Mouse (Mus musculus) forebrain, postnatal 0 days (tissue): Measurements from ENCODE around the gene Adra2b. TPM values are rescaled to one million over a fixed set of nuclear protein-coding genes. Genes with fewer than 3 reads are reported as not detected.

Source experiments
- ATAC-seq: fragments of 200-750 bp; cut with Nextera tagmentation; 2 replicates; pipeline ENCODE4 v1.8.0; 2017; ENCODE audit warnings: mild to moderate bottlenecking, moderate library complexity
- DNase-seq: peaks from one replicate; pipeline ENCODE4 v3.0.0-alpha.2; 2015
- H3K27ac ChIP-seq: fragments of 300-500 bp; sonication (generic); 2 replicates; pipeline ENCODE4 v1.5.1; 2014; ENCODE audit warnings: low read depth, mild to moderate bottlenecking, antibody characterized with exemption, low read length, moderate library complexity, mixed read lengths
- H3K27me3 ChIP-seq: fragments of 300-500 bp; sonication (generic); 2 replicates; pipeline ENCODE4 v1.6.1; 2014; ENCODE audit warnings: mild to moderate bottlenecking, low read length, mixed read lengths; ENCODE audit not compliant: insufficient read depth
- H3K36me3 ChIP-seq: fragments of 300-500 bp; sonication (generic); 2 replicates; pipeline ENCODE4 v1.6.1; 2014; ENCODE audit warnings: mild to moderate bottlenecking, moderate library complexity; ENCODE audit not compliant: insufficient read depth
- H3K4me1 ChIP-seq: fragments of 300-500 bp; sonication (generic); 2 replicates; pipeline ENCODE4 v1.6.1; 2014; ENCODE audit warnings: antibody characterized with exemption; ENCODE audit not compliant: insufficient read depth
- H3K4me2 ChIP-seq: fragments of 300-500 bp; sonication (generic); 2 replicates; pipeline ENCODE4 v1.6.1; 2014; ENCODE audit warnings: low read depth, mild to moderate bottlenecking, moderate library complexity
- H3K4me3 ChIP-seq: fragments of 300-500 bp; sonication (generic); 2 replicates; pipeline ENCODE4 v1.5.1; 2014; ENCODE audit warnings: low read depth, low read length, mixed read lengths
- H3K9ac ChIP-seq: fragments of 300-500 bp; sonication (generic); 2 replicates; pipeline ENCODE4 v1.6.1; 2014; ENCODE audit warnings: mild to moderate bottlenecking
- H3K9me3 ChIP-seq: fragments of 300-500 bp; sonication (generic); 2 replicates; pipeline ENCODE4 v1.6.1; 2016; ENCODE audit warnings: low read length
- CTCF ChIP-seq: sonication (generic); IDR thresholded peaks from 2 replicates; pipeline ENCODE4 v1.5.1; 2016; ENCODE audit warnings: antibody characterized with exemption, control low read depth, low read depth
- WGBS: fragments of 180-500 bp; shearing (Covaris S2); extraction: QIAGEN DNeasy Blood & Tissue Kit; methylation state at CpG from one replicate; pipeline ENCODE4 v1.1.7; 2014; 5-methylcytosine and 5-hydroxymethylcytosine counted together
- polyA plus RNA-seq: library from polyadenylated mRNA; unstranded; fragments of >200 nt; fragmentation: Nextera tagmentation; extraction: Ambion mirVana; gene quantifications from 2 replicates; pipeline ENCODE4 v1.2.1, GENCODE M21; 2015
- total RNA-seq: library from RNA; depleted of rRNA; stranded (reverse); fragments of >200 nt; gene quantifications from 2 replicates; pipeline ENCODE4 v1.2.3, GENCODE M21; 2014

The Adra2b gene
- total and polyA plus RNA-seq, 2 experiments from 2014 or later, result 0.67 to 0.80 TPM

- ATAC-seq, result no peak
- Histone ChIP-seq H3K9me3 (no peaks in the 10 kb centered on the region), H3K27me3 (peaks cover 15% of the 10 kb centered on the region), H3K9ac (no peak overlapping the region), H3K36me3 (no peaks in the 10 kb centered on the region), H3K4me3 (no peak overlapping the region), H3K4me2 (no peak overlapping the region), H3K27ac (no peak overlapping the region), H3K4me1 (no peaks in the 10 kb centered on the region)
- 68% methylated on average over 4 of the region's 4 CpGs for WGBS
- no peak for DNase-seq
- TF ChIP-seq CTCF, result no peak
Observed at GRCm38 (mm10) chr2:127338833-127339232, 24.2 kb upstream of the Adra2b start.

- DNase-seq (no peak), ATAC-seq (no peak)
- Histone ChIP-seq H3K4me1 (no peaks in the 10 kb centered on the region), H3K9me3 (no peaks in the 10 kb centered on the region), H3K4me2 (no peak overlapping the region), H3K4me3 (no peak overlapping the region), H3K27me3 (peaks cover 15% of the 10 kb centered on the region), H3K9ac (no peak overlapping the region), H3K27ac (no peak overlapping the region), H3K36me3 (no peaks in the 10 kb centered on the region)
- no peak for TF ChIP-seq CTCF
- 81% methylated on average over 6 of the region's 6 CpGs for WGBS
Observed at GRCm38 (mm10) chr2:127339262-127339661, 23.7 kb upstream of the Adra2b start.

- Histone ChIP-seq H3K9me3 (no peaks in the 10 kb centered on the region), H3K4me1 (no peaks in the 10 kb centered on the region), H3K4me3 (no peak overlapping the region), H3K27ac (no peak overlapping the region), H3K36me3 (no peaks in the 10 kb centered on the region), H3K27me3 (peaks cover 15% of the 10 kb centered on the region), H3K9ac (no peak overlapping the region), H3K4me2 (no peak overlapping the region)
- peak; percentile 21 for DNase-seq
- WGBS, result 16% methylated on average over 3 of the region's 3 CpGs
- TF ChIP-seq CTCF, result peak; percentile 80
- no peak for ATAC-seq
Observed at GRCm38 (mm10) chr2:127341159-127341558, 21.8 kb upstream of the Adra2b start.

- ATAC-seq, result no peak
- H3K27me3 ChIP-seq, result no peaks in the 10 kb centered on the region
- no peaks in the 10 kb centered on the region for H3K36me3 ChIP-seq
- no peak overlapping the region for H3K4me2 ChIP-seq
- no peaks in the 10 kb centered on the region for H3K9me3 ChIP-seq
- DNase-seq, result no peak
- H3K9ac ChIP-seq, result no peak overlapping the region
- no peak overlapping the region for H3K27ac ChIP-seq
- TF ChIP-seq CTCF, result peak; percentile 35
- no peak overlapping the region for H3K4me3 ChIP-seq
- no peaks in the 10 kb centered on the region for H3K4me1 ChIP-seq
- WGBS, result 74% methylated on average over 1 of the region's 1 CpGs
Observed at GRCm38 (mm10) chr2:127346334-127346733, 16.7 kb upstream of the Adra2b start.

- no peak for DNase-seq
- Histone ChIP-seq H3K4me2 (no peak overlapping the region), H3K9ac (no peak overlapping the region), H3K27ac (no peak overlapping the region), H3K27me3 (no peaks in the 10 kb centered on the region), H3K36me3 (no peaks in the 10 kb centered on the region), H3K9me3 (no peaks in the 10 kb centered on the region), H3K4me3 (no peak overlapping the region), H3K4me1 (no peaks in the 10 kb centered on the region)
- ATAC-seq, result no peak
- no peak for TF ChIP-seq CTCF
- WGBS, result 82% methylated on average over 13 of the region's 13 CpGs
Observed at GRCm38 (mm10) chr2:127347147-127347985, 15.6 kb upstream of the Adra2b start.

GRCm38 (mm10) chr2:127353881-127354280, 9.1 kb upstream of the Adra2b start:
- Histone ChIP-seq H3K27me3 (no peaks in the 10 kb centered on the region), H3K36me3 (no peaks in the 10 kb centered on the region), H3K4me1 (no peaks in the 10 kb centered on the region), H3K4me3 (no peak overlapping the region), H3K27ac (no peak overlapping the region), H3K9ac (no peak overlapping the region), H3K9me3 (no peaks in the 10 kb centered on the region), H3K4me2 (no peak overlapping the region)
- DNase-seq, result no peak
- TF ChIP-seq CTCF, result no peak
- WGBS, result 83% methylated on average over 4 of the region's 4 CpGs
- no peak for ATAC-seq

- WGBS, result 4% methylated on average over 28 of the region's 28 CpGs
- H3K9ac ChIP-seq, result no peak overlapping the region
- H3K4me3 ChIP-seq, result peak overlapping the region; percentile 41
Observed at GRCm38 (mm10) chr2:127363282-127363652, 259 bp downstream of the Adra2b start.

More at GRCm38 (mm10) chr2:127363282-127363652, 259 bp downstream of the Adra2b start:
- H3K36me3 ChIP-seq, result no peaks in the 10 kb centered on the region
- ATAC-seq (no peak), DNase-seq (no peak)
- no peak overlapping the region for H3K27ac ChIP-seq
- TF ChIP-seq CTCF, result no peak
- H3K27me3 ChIP-seq, result peaks cover 35% of the 10 kb centered on the region
- no peaks in the 10 kb centered on the region for H3K4me1 ChIP-seq
- H3K9me3 ChIP-seq, result no peaks in the 10 kb centered on the region
- peak overlapping the region; percentile 71 for H3K4me2 ChIP-seq
